Mouse (Mus musculus): Measurements from ENCODE around the gene Mindy1. TPM values are rescaled to one million over a fixed set of nuclear protein-coding genes. Genes with fewer than 3 reads are reported as not detected.
"Not testable (repeated sequence)": the region's sequence is repeated elsewhere in the genome, so short reads cannot be mapped to it uniquely, and the experiment has no call there.

Mindy1 gene
- polyA plus RNA-seq, 1 experiment: 33.3 TPM

GRCm38 (mm10) chr3:95328803-95329404 is 47.8 kb downstream of the Mindy1 start:
- no peaks in the 10 kb centered on the region for H3K27me3 ChIP-seq (ENCODE audit: control insufficient read depth, insufficient read depth, insufficient read length)
- H3K79me2 ChIP-seq (ENCODE audit: control insufficient read depth, insufficient read depth): no peaks in the 10 kb centered on the region
- no peak overlapping the region for H3K4me2 ChIP-seq (ENCODE audit: low read depth)
- H3ac ChIP-seq (ENCODE audit: control insufficient read depth, insufficient read length): no peak overlapping the region
- H3K36me3 ChIP-seq (ENCODE audit: control insufficient read depth, insufficient read depth): peaks cover 70% of the 10 kb centered on the region
- TF ChIP-seq POLR2A (IDR thresholded peaks at IDR 0.05; ENCODE audit: insufficient read length, low read depth) (no peak), MAX (IDR thresholded peaks at IDR 0.05; ENCODE audit: low read depth) (no peak)
- no peak overlapping the region for H3K4me3 ChIP-seq

DNA sequence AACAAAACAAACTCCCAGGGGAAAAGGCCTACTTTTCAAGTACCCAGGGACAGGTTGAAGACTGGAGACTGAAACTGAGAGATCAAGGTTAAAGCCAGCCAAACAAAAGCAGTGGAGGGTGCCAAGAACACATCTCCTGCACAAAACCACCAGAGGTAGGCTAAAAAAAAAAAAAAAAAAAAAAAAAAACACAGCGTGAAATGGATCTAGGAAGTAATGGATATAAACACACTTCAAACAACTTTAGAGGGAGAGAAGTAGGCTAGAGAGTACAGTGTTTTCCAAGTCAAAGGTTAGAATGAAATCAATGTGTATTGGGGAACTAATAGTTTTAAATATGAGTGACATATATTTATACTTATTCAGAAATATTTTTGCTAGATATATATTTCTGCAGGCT is 50.4 kb downstream of the Mindy1 start:
- no peak overlapping the region for H3ac ChIP-seq (ENCODE audit: control insufficient read depth, insufficient read length)
- TF ChIP-seq SRF (IDR thresholded peaks at IDR 0.05; ENCODE audit: control insufficient read depth, insufficient read length, low read depth): no peak
- peaks cover 58% of the 10 kb centered on the region for H3K36me3 ChIP-seq (ENCODE audit: control insufficient read depth, insufficient read depth)
- no peaks in the 10 kb centered on the region for H3K27me3 ChIP-seq (ENCODE audit: control insufficient read depth, insufficient read depth, insufficient read length)
- H3K4me2 ChIP-seq (ENCODE audit: low read depth): no peak overlapping the region
- no peaks in the 10 kb centered on the region for H3K79me2 ChIP-seq (ENCODE audit: control insufficient read depth, insufficient read depth)
- H3K4me3 ChIP-seq: no peak overlapping the region

DNA sequence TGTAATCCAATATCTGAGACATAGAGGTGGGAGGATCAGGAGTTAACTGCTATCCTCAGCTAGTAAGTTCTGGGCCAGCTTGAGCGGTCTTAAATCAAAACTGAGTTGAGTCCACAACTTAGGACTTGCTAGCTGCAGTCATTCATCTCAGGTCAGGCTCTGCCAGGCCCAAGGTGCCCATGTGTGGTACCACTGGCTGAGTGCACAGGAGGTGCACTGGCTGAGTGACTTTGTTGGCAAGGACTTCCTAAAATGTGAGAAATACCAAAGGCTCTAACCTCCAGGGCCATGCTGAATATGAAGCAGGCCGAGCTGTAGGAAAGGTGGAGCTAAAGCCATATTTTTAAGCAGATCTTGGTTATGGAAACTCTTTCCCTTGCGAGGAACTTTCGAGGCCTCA is 56.2 kb downstream of the Mindy1 start:
- H3K4me2 ChIP-seq (ENCODE audit: low read depth): no peak overlapping the region
- TF ChIP-seq POLR2A (IDR thresholded peaks at IDR 0.05; ENCODE audit: insufficient read length, low read depth): no peak
- TF ChIP-seq E2F4 (IDR thresholded peaks at IDR 0.05; ENCODE audit: insufficient read depth): no peak
- no peak for TF ChIP-seq MYOD1 (IDR thresholded peaks at IDR 0.05; ENCODE audit: control insufficient read depth in 1 of 3, insufficient read length in 2 of 3, low read depth in 2 of 3)
- TF ChIP-seq CEBPB (IDR thresholded peaks at IDR 0.05; ENCODE audit: insufficient read depth, poor library complexity, severe bottlenecking): no peak
- no peak for TF ChIP-seq USF1 (IDR thresholded peaks at IDR 0.05; ENCODE audit: low read depth)
- no peak for TF ChIP-seq REST (IDR thresholded peaks at IDR 0.05; ENCODE audit: insufficient read depth, insufficient read length)
- no peak for TF ChIP-seq MYOG (IDR thresholded peaks at IDR 0.05; ENCODE audit: control insufficient read depth in 1 of 3, insufficient read depth in 1 of 3, insufficient read length in 2 of 3, low read depth in 2 of 3)
- no peak for TF ChIP-seq POLR2AphosphoS2 (IDR thresholded peaks at IDR 0.05; ENCODE audit: insufficient read length, low read depth)
- no peak for TF ChIP-seq TCF3 (IDR thresholded peaks at IDR 0.05; ENCODE audit: insufficient read length, low read depth)
- no peak for TF ChIP-seq MAX (IDR thresholded peaks at IDR 0.05; ENCODE audit: low read depth)
- no peak for TF ChIP-seq SRF (IDR thresholded peaks at IDR 0.05; ENCODE audit: control insufficient read depth, insufficient read length, low read depth)
- H3ac ChIP-seq (ENCODE audit: control insufficient read depth, insufficient read length): no peak overlapping the region
- H3K4me3 ChIP-seq: no peak overlapping the region
- peaks cover 75% of the 10 kb centered on the region for H3K36me3 ChIP-seq (ENCODE audit: control insufficient read depth, insufficient read depth)
- no peaks in the 10 kb centered on the region for H3K79me2 ChIP-seq (ENCODE audit: control insufficient read depth, insufficient read depth)
- H3K27me3 ChIP-seq (ENCODE audit: control insufficient read depth, insufficient read depth, insufficient read length): no peaks in the 10 kb centered on the region

- TF ChIP-seq TCF12 (IDR thresholded peaks at IDR 0.05; ENCODE audit: insufficient read depth, poor library complexity, severe bottlenecking) (no peak), REST (IDR thresholded peaks at IDR 0.05; ENCODE audit: insufficient read depth, insufficient read length) (no peak), MYOG (IDR thresholded peaks at IDR 0.05; ENCODE audit: control insufficient read depth in 1 of 3, insufficient read depth in 1 of 3, insufficient read length in 2 of 3, low read depth in 2 of 3) (no peak)
- no peak overlapping the region for H3K4me2 ChIP-seq (ENCODE audit: low read depth)
- H3K79me2 ChIP-seq (ENCODE audit: control insufficient read depth, insufficient read depth): no peaks in the 10 kb centered on the region
- H3ac ChIP-seq (ENCODE audit: control insufficient read depth, insufficient read length): no peak overlapping the region
- H3K4me3 ChIP-seq: no peak overlapping the region
- H3K27me3 ChIP-seq (ENCODE audit: control insufficient read depth, insufficient read depth, insufficient read length): no peaks in the 10 kb centered on the region
- peaks cover 73% of the 10 kb centered on the region for H3K36me3 ChIP-seq (ENCODE audit: control insufficient read depth, insufficient read depth)
Observed at GRCm38 (mm10) chr3:95338251-95338650, 57.1 kb downstream of the Mindy1 start.

DNA sequence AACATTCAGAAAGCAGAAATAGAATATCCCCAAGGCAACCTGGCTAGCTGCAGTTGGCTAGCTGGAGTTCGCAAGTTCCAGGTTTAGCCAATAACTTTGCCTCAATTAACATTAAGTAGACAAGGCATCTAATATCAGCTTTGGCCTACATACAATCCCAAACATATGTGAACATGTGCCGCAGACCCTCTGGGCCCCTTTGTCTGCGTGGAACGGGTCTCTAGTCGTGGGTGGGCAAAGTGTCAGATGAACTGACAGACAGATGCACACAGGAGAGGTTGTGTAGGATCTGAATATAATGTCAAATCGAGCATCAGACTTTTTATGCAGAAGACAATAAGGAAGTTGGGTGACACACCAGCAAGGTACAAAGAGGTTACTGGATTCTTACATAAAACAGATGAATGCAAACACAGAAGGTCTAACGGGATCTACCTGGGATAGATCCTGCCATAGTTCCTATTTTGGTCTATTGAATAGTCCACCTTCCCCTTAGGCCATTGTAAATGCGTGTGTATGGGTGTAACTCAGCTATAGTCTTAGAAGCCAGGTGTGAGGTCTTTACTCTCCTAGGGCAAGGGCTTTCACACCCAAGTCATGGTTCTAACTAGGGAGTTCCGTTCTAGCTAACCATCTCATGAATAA is 62.3 kb downstream of the Mindy1 start:
- H3K36me3 ChIP-seq (ENCODE audit: control insufficient read depth, insufficient read depth): peaks cover 78% of the 10 kb centered on the region
- H3K4me2 ChIP-seq (ENCODE audit: low read depth); H3K79me2 ChIP-seq (ENCODE audit: control insufficient read depth, insufficient read depth); H3ac ChIP-seq (ENCODE audit: control insufficient read depth, insufficient read length); H3K27me3 ChIP-seq (ENCODE audit: control insufficient read depth, insufficient read depth, insufficient read length); H3K4me3 ChIP-seq: not testable (repeated sequence)

Other genes with a start within 250 kb of the Mindy1 start
- gene Psmd4, start 238.7 kb upstream of the Mindy1 start, polyA plus RNA-seq (2012; fragmentation: generic; extraction: Trizol): 338 TPM
- gene Pip5k1a, start 174.4 kb upstream of the Mindy1 start, polyA plus RNA-seq (2012; fragmentation: generic; extraction: Trizol): 27.3 TPM
- 85.6 TPM for gene Vps72, start 170.3 kb upstream of the Mindy1 start, polyA plus RNA-seq (2012; fragmentation: generic; extraction: Trizol)
- 2.5 TPM for gene Tmod4, start 156.9 kb upstream of the Mindy1 start, polyA plus RNA-seq (2012; fragmentation: generic; extraction: Trizol)
- gene Scnm1, start 147.3 kb upstream of the Mindy1 start, polyA plus RNA-seq (2012; fragmentation: generic; extraction: Trizol): 30.6 TPM
- 7.0 TPM for gene Lysmd1, start 147.3 kb upstream of the Mindy1 start, polyA plus RNA-seq (2012; fragmentation: generic; extraction: Trizol)
- 0.22 TPM for gene Tnfaip8l2, start 139.0 kb upstream of the Mindy1 start, polyA plus RNA-seq (2012; fragmentation: generic; extraction: Trizol)
- gene Sema6c, start 120.9 kb upstream of the Mindy1 start, polyA plus RNA-seq (2012; fragmentation: generic; extraction: Trizol): 29.0 TPM
- 3.3 TPM for gene Gabpb2, start 63.4 kb upstream of the Mindy1 start, polyA plus RNA-seq (2012; fragmentation: generic; extraction: Trizol)
- 61.5 TPM for gene Cdc42se1, start 52.6 kb upstream of the Mindy1 start, polyA plus RNA-seq (2012; fragmentation: generic; extraction: Trizol)
- 51.9 TPM for gene Mllt11, start 49.2 kb upstream of the Mindy1 start, polyA plus RNA-seq (2012; fragmentation: generic; extraction: Trizol)
- gene Gm128, start 39.7 kb upstream of the Mindy1 start, polyA plus RNA-seq (2012; fragmentation: generic; extraction: Trizol): 0.04 TPM
- gene Bnipl, start 30.2 kb upstream of the Mindy1 start, polyA plus RNA-seq (2012; fragmentation: generic; extraction: Trizol): 0.31 TPM
- 43.1 TPM for gene Prune1, start 731 bp downstream of the Mindy1 start, polyA plus RNA-seq (2012; fragmentation: generic; extraction: Trizol)
- 1.5 TPM for gene Anxa9, start 25.8 kb downstream of the Mindy1 start, polyA plus RNA-seq (2012; fragmentation: generic; extraction: Trizol)
- 116 TPM for gene Cers2, start 33.4 kb downstream of the Mindy1 start, polyA plus RNA-seq (2012; fragmentation: generic; extraction: Trizol)
- 11.5 TPM for gene Setdb1, start 75.9 kb downstream of the Mindy1 start, polyA plus RNA-seq (2012; fragmentation: generic; extraction: Trizol)
- gene 4930558C23Rik, start 121.5 kb downstream of the Mindy1 start, polyA plus RNA-seq (2012; fragmentation: generic; extraction: Trizol): not detected
- 20.9 TPM for gene Arnt, start 153.0 kb downstream of the Mindy1 start, polyA plus RNA-seq (2012; fragmentation: generic; extraction: Trizol)
- gene Ctsk, start 217.9 kb downstream of the Mindy1 start, polyA plus RNA-seq (2012; fragmentation: generic; extraction: Trizol): 0.11 TPM
- 0.02 TPM for gene Ctss, start 245.4 kb downstream of the Mindy1 start, polyA plus RNA-seq (2012; fragmentation: generic; extraction: Trizol)